Mouse (Mus musculus) liver (tissue): Measurements from ENCODE around the gene Snapc3.
A peak's percentile ranks its signal among the peaks of the same experiment; 100 is the strongest.
"Not testable (repeated sequence)": the region's sequence is repeated elsewhere in the genome, so short reads cannot be mapped to it uniquely, and the experiment has no call there.

ENCODE experiments used
- DNase-seq: peaks from one replicate; pipeline ENCODE4 v3.0.0-alpha.2; 2020; ENCODE audit warnings: mixed read lengths

The Snapc3 gene

GRCm38 (mm10) chr4:83418781-83419180, 1.3 kb downstream of the Snapc3 start:
- DNase-seq: no peak

- no peak for DNase-seq
Measured at GRCm38 (mm10) chr4:83423641-83424040, 6.1 kb downstream of the Snapc3 start.

- no peak for DNase-seq
Measured at GRCm38 (mm10) chr4:83425119-83425518, 7.6 kb downstream of the Snapc3 start.

DNA sequence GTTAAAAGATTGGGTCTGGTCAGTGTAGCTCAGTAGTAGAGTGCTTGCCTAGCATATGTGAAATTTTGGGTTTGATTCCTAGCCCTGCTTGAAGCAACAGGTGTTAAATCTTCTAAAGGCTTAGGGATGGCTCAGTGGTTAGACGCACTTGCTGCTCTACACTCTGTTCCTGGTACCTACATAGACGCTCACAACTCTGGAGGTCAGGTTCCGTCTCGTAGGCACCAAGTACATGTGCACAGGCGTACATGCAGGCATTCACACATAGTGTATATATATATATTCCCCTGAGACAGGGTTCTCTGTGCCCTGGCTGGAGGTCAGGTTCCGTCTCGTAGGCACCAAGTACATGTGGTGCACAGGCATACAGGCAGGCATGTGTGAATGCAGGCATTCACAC, 9.6 kb downstream of the Snapc3 start:
- no peak for DNase-seq

DNA sequence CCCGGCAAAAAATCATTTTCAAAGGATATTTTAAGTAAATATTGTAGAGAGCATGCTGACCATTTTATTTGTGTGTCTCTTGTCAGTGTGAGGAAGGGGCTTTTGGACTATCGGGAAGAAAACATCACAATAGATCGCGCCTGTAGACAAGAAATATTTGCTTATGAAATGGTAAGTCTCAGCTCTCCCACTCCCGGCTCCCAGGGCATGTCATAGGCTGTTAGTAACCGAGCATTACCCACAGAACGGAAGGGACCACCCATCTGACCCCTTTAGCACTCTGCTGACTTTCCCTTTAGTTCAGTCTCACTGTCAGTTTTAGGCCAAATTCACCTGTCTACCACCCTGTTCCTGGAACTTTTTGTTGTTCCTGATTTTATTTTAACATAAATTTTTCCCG, 10.2 kb downstream of the Snapc3 start:
- DNase-seq: no peak

DNA sequence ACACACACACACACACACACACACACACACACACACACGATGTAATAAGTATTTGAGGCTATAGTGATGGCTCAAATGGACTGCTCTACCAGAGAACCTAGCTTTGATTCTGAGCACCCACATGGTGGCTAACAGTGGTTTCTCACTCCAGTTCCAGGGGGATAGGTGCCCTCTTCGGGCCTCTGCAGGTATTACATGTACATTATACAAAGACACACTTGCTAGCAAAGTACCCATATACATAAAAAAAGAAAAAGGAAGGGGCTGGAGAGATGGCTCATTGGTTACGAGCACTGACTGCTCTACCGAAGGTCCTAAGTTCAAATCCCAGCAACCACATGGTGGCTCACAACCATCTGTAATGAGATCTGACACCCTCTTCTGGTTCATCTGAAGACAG, 11.3 kb downstream of the Snapc3 start:
- no peak for DNase-seq

DNA sequence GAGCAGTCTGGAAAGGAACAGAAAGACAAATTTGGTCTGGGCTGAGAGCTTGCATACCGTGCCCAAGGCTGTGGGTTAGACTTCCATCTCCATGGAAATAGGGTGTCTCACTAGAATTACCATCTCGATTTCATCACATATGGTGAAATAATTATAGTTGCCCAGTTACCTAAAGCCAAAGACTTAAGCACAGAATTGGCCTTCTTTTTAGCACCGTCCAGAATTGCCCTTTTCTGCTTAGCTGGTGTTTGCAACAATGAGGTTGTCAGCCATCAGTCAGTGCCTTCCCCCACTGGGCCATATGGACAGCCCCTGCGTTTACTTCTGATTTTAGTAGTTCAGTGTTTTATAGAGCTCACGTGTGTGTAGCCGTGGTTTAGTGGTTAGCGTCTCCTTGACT, 14.4 kb downstream of the Snapc3 start:
- no peak for DNase-seq

GRCm38 (mm10) chr4:83432901-83433300, 15.4 kb downstream of the Snapc3 start:
- no peak for DNase-seq

DNA sequence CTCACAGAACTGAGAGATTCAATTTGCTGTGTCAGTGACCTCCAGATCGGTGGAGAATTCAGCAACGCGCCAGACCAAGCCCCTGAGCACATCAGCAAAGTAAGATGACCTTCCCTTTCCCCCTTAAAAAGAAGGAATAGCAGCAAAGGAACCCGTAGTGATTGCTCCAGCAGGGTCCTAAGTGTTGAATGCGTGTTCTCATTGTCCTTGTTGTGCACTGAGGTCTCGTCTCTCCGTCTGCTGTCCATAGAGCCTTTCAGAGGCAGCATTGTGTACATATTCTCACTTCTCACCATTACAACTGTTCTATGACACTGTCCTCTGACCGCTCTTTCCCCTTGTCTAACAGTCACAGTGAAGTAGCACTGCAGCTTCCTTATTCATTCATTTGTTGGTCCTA, 18.9 kb downstream of the Snapc3 start:
- DNase-seq: no peak

GRCm38 (mm10) chr4:83438116-83438515, 20.6 kb downstream of the Snapc3 start:
- no peak for DNase-seq

DNA sequence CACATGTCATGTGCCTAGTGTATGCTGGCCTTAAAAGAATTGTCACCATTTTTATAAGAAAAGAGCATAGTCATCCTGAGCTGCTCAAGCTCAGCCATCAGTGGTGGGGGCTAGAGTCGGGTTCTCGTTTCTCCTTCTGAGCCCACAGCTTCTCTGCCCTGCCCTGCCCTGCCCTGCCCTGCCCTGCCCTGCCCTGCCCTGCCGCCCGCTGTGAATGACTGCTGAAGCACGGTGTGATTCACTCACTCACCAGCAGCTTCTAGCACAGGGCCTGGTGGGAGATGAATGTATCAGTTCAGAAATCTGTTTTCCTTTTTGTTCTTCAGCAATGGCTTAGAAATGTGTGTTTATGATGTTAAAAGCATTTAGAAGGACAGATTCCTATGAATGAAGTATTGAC, 21.5 kb downstream of the Snapc3 start:
- no peak for DNase-seq

- DNase-seq: no peak
Measured at GRCm38 (mm10) chr4:83441050-83441449, 23.5 kb downstream of the Snapc3 start.

- no peak for DNase-seq
Measured at GRCm38 (mm10) chr4:83450785-83451184, 33.3 kb downstream of the Snapc3 start.

DNA sequence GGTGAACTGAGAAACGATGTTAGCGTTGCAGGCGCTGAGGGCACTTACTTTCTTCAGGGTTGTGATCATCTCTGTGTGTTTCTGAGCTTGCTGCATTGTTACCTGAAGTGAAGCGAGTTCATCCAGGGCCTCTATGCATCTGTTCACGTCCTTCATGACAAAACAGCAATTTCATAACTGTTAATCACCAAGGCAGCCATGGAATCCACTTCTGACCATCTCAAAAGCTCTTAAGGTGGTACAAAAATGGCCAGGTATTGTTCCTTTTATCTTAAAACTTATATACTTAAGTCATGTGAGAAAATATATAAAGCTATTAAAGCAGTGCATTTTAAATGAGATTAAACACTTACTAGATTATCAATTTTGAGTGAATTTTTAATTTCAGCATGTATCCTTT, 42.6 kb downstream of the Snapc3 start:
- DNase-seq: no peak

DNA sequence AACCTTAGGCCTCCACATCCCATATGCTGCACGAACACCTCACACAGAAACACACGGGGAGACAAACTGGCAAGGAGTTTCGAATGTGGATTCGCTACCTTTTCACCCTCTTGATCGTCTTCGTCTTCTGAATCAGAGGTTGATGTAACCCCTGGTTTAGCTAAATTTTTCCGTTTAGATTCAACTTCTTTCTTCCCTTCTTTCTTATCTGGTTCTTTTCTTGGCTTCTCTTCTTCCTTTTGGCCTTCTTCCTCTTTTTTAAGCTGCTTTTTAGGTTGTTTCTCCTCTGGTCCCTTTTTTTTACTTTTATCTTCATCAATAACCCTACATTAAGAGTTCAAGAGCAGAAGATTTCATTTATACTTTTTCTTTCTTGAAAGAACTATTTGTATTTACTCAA, 47.3 kb downstream of the Snapc3 start:
- DNase-seq: no peak

GRCm38 (mm10) chr4:83467615-83468014, 50.1 kb downstream of the Snapc3 start:
- DNase-seq: no peak

DNA sequence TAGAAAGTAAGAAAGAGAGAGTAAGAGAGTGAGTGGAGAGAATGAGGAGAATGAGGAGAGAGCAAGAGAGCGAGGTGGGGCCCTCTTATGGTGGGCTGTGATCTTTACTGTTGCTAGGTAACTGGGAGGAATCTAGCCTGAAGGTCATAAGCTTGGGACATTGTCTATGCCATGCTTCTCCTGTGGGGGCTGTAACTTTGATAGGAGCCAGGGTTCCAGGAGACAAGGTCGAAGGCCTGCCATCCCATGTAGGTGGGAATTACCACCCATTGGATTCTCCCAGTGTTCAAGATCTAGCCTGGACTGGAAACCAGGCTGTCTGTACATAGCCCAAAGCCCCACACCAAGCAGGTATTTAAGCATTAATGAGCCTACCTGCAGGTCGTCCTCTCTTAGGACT, 50.7 kb downstream of the Snapc3 start:
- no peak for DNase-seq

DNA sequence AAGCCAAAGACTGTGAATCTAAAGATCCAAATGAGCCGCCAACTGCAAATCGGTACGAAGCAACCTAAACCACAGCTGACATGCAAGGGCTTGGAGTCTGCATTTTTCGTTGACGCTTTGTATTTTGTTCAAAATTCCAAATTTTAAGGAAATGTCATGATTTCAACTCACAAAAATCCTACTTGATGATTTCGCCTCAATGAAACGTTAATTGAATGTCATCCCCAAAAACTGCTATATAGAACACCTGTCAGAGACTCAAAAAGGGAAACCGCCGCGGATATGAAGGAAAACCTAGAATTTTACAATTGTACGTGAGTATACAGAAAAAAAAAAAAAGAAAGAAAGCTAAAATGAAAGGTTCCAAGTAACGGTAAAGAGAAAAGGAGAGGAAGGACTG, 67.7 kb downstream of the Snapc3 start:
- no peak for DNase-seq

- DNase-seq: peak; percentile 93
Measured at GRCm38 (mm10) chr4:83485735-83486116, 68.2 kb downstream of the Snapc3 start.

- peak; percentile 92 for DNase-seq
Measured at GRCm38 (mm10) chr4:83486117-83486901, 68.8 kb downstream of the Snapc3 start, which contains the start of gene Psip1. TSS of gene Psip1 (minus strand) at chr4:83486459.

- DNase-seq: no peak
Measured at GRCm38 (mm10) chr4:83489121-83489520, 71.6 kb downstream of the Snapc3 start.

DNA sequence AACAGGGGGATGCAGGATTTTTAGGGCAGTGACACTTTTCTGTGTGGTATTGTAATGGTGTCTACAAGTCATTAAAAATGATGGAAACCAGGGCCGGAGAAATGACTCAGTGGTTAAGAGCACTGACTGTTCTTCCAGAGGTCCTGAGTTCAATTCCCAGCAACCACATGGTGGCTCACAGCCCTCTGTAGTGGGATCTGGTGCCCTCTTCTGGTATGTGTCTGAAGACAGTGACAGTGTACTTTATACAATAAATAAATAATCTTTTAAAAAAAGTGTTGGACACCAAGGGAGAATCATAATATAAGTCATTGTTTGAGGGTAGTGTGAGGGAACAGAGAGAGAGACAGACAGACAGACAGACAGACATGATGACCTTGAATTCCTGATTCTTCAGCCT, 75.6 kb downstream of the Snapc3 start:
- DNase-seq: no peak

- not testable (repeated sequence) for DNase-seq
Measured at GRCm38 (mm10) chr4:83497013-83497412, 79.5 kb downstream of the Snapc3 start.

- DNase-seq: no peak
Measured at GRCm38 (mm10) chr4:83500154-83501036, 82.9 kb downstream of the Snapc3 start.
